Mouse (Mus musculus): ENCODE measurements around the gene Ubn2.

- no peak for TF ChIP-seq CTCF (IDR thresholded peaks at IDR 0.05; ENCODE audit: low read depth)
- TF ChIP-seq EP300 (IDR thresholded peaks at IDR 0.05; ENCODE audit: low read depth): no peak
These were observed 79.1 kb downstream of the Ubn2 start for GRCm38 (mm10) chr6:38512830-38513229.
